In genomic region chr2:143681873-143682555, GRCm38 (mm10) we compare ENCODE assay signal across 16 mouse cellular contexts.
DNase-seq lines count a peak whose midpoint lies in the region; ATAC-seq lines count a peak whose summit lies in the region.
"Had no signal": no experiment of that assay in that cellular context is flagged by ENCODE, and none has a peak within 500 bp of the region (broad histone marks: within the 10 kb centered on the region; RNA-seq: fewer than 3 reads in every experiment).

No protein-coding gene starts in this region.

- no peak overlapping the region for H3K9ac ChIP-seq in hindbrain, embryonic 16.5 days (ENCODE audit: low read depth, low read length)
- H3K9ac ChIP-seq: heart, embryonic 13.5 days; intestine, embryonic 15.5 days; limb, embryonic 13.5 days had no signal

- no peaks in the 10 kb centered on the region for H3K27me3 ChIP-seq in hindbrain, embryonic 16.5 days (replicated peaks; ENCODE audit: control insufficient read depth, insufficient read depth, low read length)
- H3K27me3 ChIP-seq: heart, embryonic 13.5 days; intestine, embryonic 15.5 days; limb, embryonic 13.5 days; megakaryocyte, embryonic 14.5 days had no signal

- no peaks in the 10 kb centered on the region for H3K36me3 ChIP-seq in hindbrain, embryonic 16.5 days (ENCODE audit: control insufficient read depth, insufficient read depth, low read length)
- H3K36me3 ChIP-seq: heart, embryonic 13.5 days; intestine, embryonic 15.5 days; limb, embryonic 13.5 days had no signal

- H3K27ac ChIP-seq in hindbrain, embryonic 16.5 days (ENCODE audit: low read depth, low read length), result no peak overlapping the region
- H3K27ac ChIP-seq: gastrocnemius, adult 2 months; heart, embryonic 13.5 days; intestine, embryonic 15.5 days; limb, embryonic 13.5 days had no signal

- H3K9me3 ChIP-seq in hindbrain, embryonic 16.5 days (ENCODE audit: control insufficient read depth, low read length), result no peaks in the 10 kb centered on the region
- H3K9me3 ChIP-seq: heart, embryonic 13.5 days; intestine, embryonic 15.5 days; limb, embryonic 13.5 days; megakaryocyte, embryonic 14.5 days had no signal

- H3K4me2 ChIP-seq in hindbrain, embryonic 16.5 days (ENCODE audit: low read length), result no peak overlapping the region
- H3K4me2 ChIP-seq: heart, embryonic 13.5 days; intestine, embryonic 15.5 days; limb, embryonic 13.5 days had no signal

- peak; percentile 70 for ATAC-seq in cerebellum, adult (ENCODE audit: insufficient number of reproducible peaks, low FRiP score, low TSS enrichment)
- peak; percentile 72 for ATAC-seq in hindbrain, embryonic 16.5 days
- ATAC-seq: intestine, embryonic 15.5 days had no signal

- no peak for DNase-seq in cerebellum, postnatal 4 days (ENCODE audit: low spot score in 2 of 2)
- peak; percentile 81 for DNase-seq in brain, adult 2 months (ENCODE audit: low read depth, low spot score)
- DNase-seq in kidney, postnatal 14 days, result peak; percentile 62
- no peak for DNase-seq in testis, postnatal 14 days (ENCODE audit: low spot score)
- DNase-seq in adrenal gland, postnatal 14 days, result no peak
- no peak for DNase-seq in thymus, postnatal 14 days
- DNase-seq: adrenal gland, postnatal 36 days; gastrocnemius, adult 2 months; lung, adult 2 months had no signal

- no peaks in the 10 kb centered on the region for H3K4me1 ChIP-seq in hindbrain, embryonic 16.5 days (ENCODE audit: control insufficient read depth, insufficient read depth, low read depth, low read length)
- H3K4me1 ChIP-seq: heart, embryonic 13.5 days; intestine, embryonic 15.5 days; megakaryocyte, embryonic 14.5 days had no signal

- 66% methylated on average over 8 of the region's 8 CpGs for WGBS in hindbrain, embryonic 16.5 days

- H3K4me3 ChIP-seq in hindbrain, embryonic 16.5 days (ENCODE audit: low read length), result no peak overlapping the region
- H3K4me3 ChIP-seq: erythroblast, embryonic 14.5 days; gastrocnemius, adult 2 months; heart, embryonic 13.5 days; intestine, embryonic 15.5 days; limb, embryonic 13.5 days; megakaryocyte, embryonic 14.5 days had no signal

Comparison
In these comparisons a context has a peak if more than half of its experiments do, and no peak if none do; other contexts are left out.
1. DNase-seq: peak in brain, adult 2 months (single experiment) and kidney, postnatal 14 days (single experiment); none in cerebellum, postnatal 4 days (0 of 2), testis, postnatal 14 days (single experiment), adrenal gland, postnatal 14 days (single experiment) and thymus, postnatal 14 days (single experiment).